Mouse (Mus musculus) kidney, embryonic 15.5 days (tissue): Measurements from ENCODE around the gene Plcb4. TPM values are rescaled to one million over a fixed set of nuclear protein-coding genes. Genes with fewer than 3 reads are reported as not detected.
"Not testable (repeated sequence)": the region's sequence is repeated elsewhere in the genome, so short reads cannot be mapped to it uniquely, and the experiment has no call there.

ENCODE experiments used
- ATAC-seq: fragments of 200-750 bp; cut with Nextera tagmentation; replicated peaks from 2 replicates; pipeline ENCODE4 v1.8.0; 2017; ENCODE audit warnings: moderate TSS enrichment; ENCODE audit not compliant: low FRiP score
- H3K27ac ChIP-seq: fragments of 300-500 bp; sonication (generic); 2 replicates; pipeline ENCODE4 v1.5.1; 2015; ENCODE audit warnings: mild to moderate bottlenecking, inconsistent platforms
- H3K27me3 ChIP-seq: fragments of 300-500 bp; sonication (generic); 2 replicates; pipeline ENCODE4 v1.6.1; 2015; ENCODE audit warnings: inconsistent platforms
- H3K36me3 ChIP-seq: fragments of 300-500 bp; sonication (generic); 2 replicates; pipeline ENCODE4 v1.6.1; 2015; ENCODE audit warnings: inconsistent platforms
- H3K4me1 ChIP-seq: fragments of 300-500 bp; sonication (generic); 2 replicates; pipeline ENCODE4 v1.6.1; 2015; ENCODE audit warnings: inconsistent platforms
- H3K4me2 ChIP-seq: fragments of 300-500 bp; sonication (generic); 2 replicates; pipeline ENCODE4 v1.6.1; 2015; ENCODE audit warnings: moderate library complexity, mild to moderate bottlenecking, inconsistent platforms
- H3K4me3 ChIP-seq: fragments of 300-500 bp; sonication (generic); replicated peaks from 2 replicates; pipeline ENCODE4 v1.5.1; 2015; ENCODE audit warnings: mild to moderate bottlenecking, inconsistent platforms
- H3K9ac ChIP-seq: fragments of 300-500 bp; sonication (generic); 2 replicates; pipeline ENCODE4 v1.6.1; 2015; ENCODE audit warnings: mild to moderate bottlenecking, inconsistent platforms
- H3K9me3 ChIP-seq: fragments of 300-500 bp; sonication (generic); replicated peaks from 2 replicates; pipeline ENCODE4 v1.6.1; 2016; ENCODE audit warnings: inconsistent platforms
- WGBS: fragments of 180-500 bp; shearing (Covaris S2); methylation state at CpG from one replicate; pipeline ENCODE4 v1.1.7; 2015; ENCODE audit warnings: mixed read lengths; 5-methylcytosine and 5-hydroxymethylcytosine counted together
- polyA plus RNA-seq: library from polyadenylated mRNA; unstranded; fragments of >200 nt; fragmentation: Nextera tagmentation; extraction: Ambion mirVana; gene quantifications from 2 replicates; pipeline ENCODE4 v1.2.1, GENCODE M21; 2015

Plcb4 gene
- polyA plus RNA-seq, 1 experiment from 2014 or later: 20.9 TPM

GRCm38 (mm10) chr2:135724489-135724888 is 65.7 kb downstream of the Plcb4 start:
- Histone ChIP-seq H3K9me3 (no peaks in the 10 kb centered on the region), H3K27me3 (no peaks in the 10 kb centered on the region), H3K4me1 (0 out of 2 replicates have a peak, but pooled peaks cover 7% of the 10 kb centered on the region), H3K27ac (no peak overlapping the region), H3K9ac (no peak overlapping the region), H3K36me3 (no peaks in the 10 kb centered on the region), H3K4me3 (no peak overlapping the region), H3K4me2 (no peak overlapping the region)
- ATAC-seq: no peak
- WGBS: 92% methylated on average over 10 of the region's 10 CpGs

- Histone ChIP-seq H3K4me1 (0 out of 2 replicates have a peak, but pooled peaks cover 7% of the 10 kb centered on the region), H3K27me3 (no peaks in the 10 kb centered on the region), H3K36me3 (no peaks in the 10 kb centered on the region), H3K9ac (no peak overlapping the region), H3K27ac (no peak overlapping the region), H3K4me2 (no peak overlapping the region), H3K9me3 (no peaks in the 10 kb centered on the region), H3K4me3 (no peak overlapping the region)
- WGBS: 69% methylated on average over 4 of the region's 4 CpGs
- no peak for ATAC-seq
Observed at GRCm38 (mm10) chr2:135725362-135725761, 66.6 kb downstream of the Plcb4 start.

GRCm38 (mm10) chr2:135727088-135727487 is 68.3 kb downstream of the Plcb4 start:
- no peak for ATAC-seq
- Histone ChIP-seq H3K4me3 (no peak overlapping the region), H3K36me3 (no peaks in the 10 kb centered on the region), H3K4me1 (peaks cover 22% of the 10 kb centered on the region), H3K9ac (no peak overlapping the region), H3K27me3 (no peaks in the 10 kb centered on the region), H3K9me3 (no peaks in the 10 kb centered on the region), H3K4me2 (no peak overlapping the region), H3K27ac (no peak overlapping the region)
- 81% methylated on average over 9 of the region's 9 CpGs for WGBS

- Histone ChIP-seq H3K9ac (no peak overlapping the region), H3K9me3 (no peaks in the 10 kb centered on the region), H3K27me3 (no peaks in the 10 kb centered on the region), H3K4me2 (no peak overlapping the region), H3K4me1 (peaks cover 25% of the 10 kb centered on the region), H3K27ac (0 out of 2 replicates have a peak overlapping the region, but pooled peaks have one; percentile 48), H3K36me3 (no peaks in the 10 kb centered on the region), H3K4me3 (no peak overlapping the region)
- 72% methylated on average over 4 of the region's 4 CpGs for WGBS
- ATAC-seq: no peak
Observed at GRCm38 (mm10) chr2:135727925-135728324, 69.1 kb downstream of the Plcb4 start.

GRCm38 (mm10) chr2:135731591-135731990 is 72.8 kb downstream of the Plcb4 start:
- Histone ChIP-seq H3K4me1 (peaks cover 37% of the 10 kb centered on the region), H3K27ac (peak overlapping the region; percentile 16; the same call in 1 of the 2 replicates), H3K36me3 (no peaks in the 10 kb centered on the region), H3K4me2 (no peak overlapping the region), H3K27me3 (no peaks in the 10 kb centered on the region), H3K9me3 (no peaks in the 10 kb centered on the region), H3K9ac (no peak overlapping the region), H3K4me3 (no peak overlapping the region)
- peak; percentile 41; the same call in 1 of the 2 replicates for ATAC-seq
- WGBS: 42% methylated on average over 6 of the region's 6 CpGs

GRCm38 (mm10) chr2:135732651-135733050 is 73.8 kb downstream of the Plcb4 start:
- Histone ChIP-seq H3K4me2 (no peak overlapping the region), H3K36me3 (no peaks in the 10 kb centered on the region), H3K4me3 (no peak overlapping the region), H3K4me1 (peaks cover 38% of the 10 kb centered on the region), H3K27me3 (no peaks in the 10 kb centered on the region), H3K9me3 (no peaks in the 10 kb centered on the region), H3K27ac (no peak overlapping the region), H3K9ac (no peak overlapping the region)
- no peak for ATAC-seq
- WGBS: 73% methylated on average over 4 of the region's 4 CpGs

- 34% methylated on average over 10 of the region's 10 CpGs for WGBS
- Histone ChIP-seq H3K9ac (no peak overlapping the region), H3K27me3 (no peaks in the 10 kb centered on the region), H3K4me2 (no peak overlapping the region), H3K36me3 (no peaks in the 10 kb centered on the region), H3K4me1 (peaks cover 36% of the 10 kb centered on the region), H3K4me3 (no peak overlapping the region), H3K9me3 (no peaks in the 10 kb centered on the region), H3K27ac (0 out of 2 replicates have a peak overlapping the region, but pooled peaks have one; percentile 9)
- 0 out of 2 replicates have a peak, but pooled peaks have one; percentile 17 for ATAC-seq
Observed at GRCm38 (mm10) chr2:135733926-135734510, 75.2 kb downstream of the Plcb4 start.

GRCm38 (mm10) chr2:135737506-135737905 is 78.7 kb downstream of the Plcb4 start:
- peak; percentile 38; the same call in 1 of the 2 replicates for ATAC-seq

GRCm38 (mm10) chr2:135738022-135738780 is 79.4 kb downstream of the Plcb4 start:
- not testable (repeated sequence) for H3K9ac ChIP-seq, H3K4me3 ChIP-seq, H3K27me3 ChIP-seq, H3K36me3 ChIP-seq, H3K4me2 ChIP-seq, H3K9me3 ChIP-seq
- ATAC-seq: peak; percentile 70; the same call in 1 of the 2 replicates
- WGBS: 45% methylated on average over 7 of the region's 7 CpGs
- peaks cover 36% of the 10 kb centered on the region for H3K4me1 ChIP-seq
- H3K27ac ChIP-seq: peak overlapping the region; percentile 56; the same call in 1 of the 2 replicates

More at GRCm38 (mm10) chr2:135737506-135737905, 78.7 kb downstream of the Plcb4 start:
- WGBS: 60% methylated on average over 9 of the region's 9 CpGs
- Histone ChIP-seq H3K4me1 (peaks cover 30% of the 10 kb centered on the region), H3K36me3 (no peaks in the 10 kb centered on the region), H3K9ac (no peak overlapping the region), H3K9me3 (no peaks in the 10 kb centered on the region), H3K27ac (peak overlapping the region; percentile 37; the same call in 1 of the 2 replicates), H3K4me3 (no peak overlapping the region), H3K27me3 (no peaks in the 10 kb centered on the region), H3K4me2 (no peak overlapping the region)

GRCm38 (mm10) chr2:135738950-135739349 is 80.1 kb downstream of the Plcb4 start:
- no peaks in the 10 kb centered on the region for H3K36me3 ChIP-seq
- no peak for ATAC-seq

GRCm38 (mm10) chr2:135742954-135743700 is 84.3 kb downstream of the Plcb4 start:
- H3K36me3 ChIP-seq: no peaks in the 10 kb centered on the region
- peak; percentile 31; the same call in 1 of the 2 replicates for ATAC-seq
- no peak overlapping the region for H3K9ac ChIP-seq
- WGBS: 30% methylated on average over 10 of the region's 10 CpGs
- no peaks in the 10 kb centered on the region for H3K27me3 ChIP-seq
- no peak overlapping the region for H3K4me3 ChIP-seq
- peak overlapping the region; percentile 73 for H3K27ac ChIP-seq
- peaks cover 30% of the 10 kb centered on the region for H3K4me1 ChIP-seq
- 0 out of 2 replicates have a peak overlapping the region, but pooled peaks have one; percentile 8 for H3K4me2 ChIP-seq
- no peaks in the 10 kb centered on the region for H3K9me3 ChIP-seq

More at GRCm38 (mm10) chr2:135738950-135739349, 80.1 kb downstream of the Plcb4 start:
- H3K9me3 ChIP-seq: no peaks in the 10 kb centered on the region
- H3K4me3 ChIP-seq: no peak overlapping the region
- H3K4me1 ChIP-seq: peaks cover 42% of the 10 kb centered on the region
- 55% methylated on average over 1 of the region's 1 CpGs for WGBS
- no peak overlapping the region for H3K27ac ChIP-seq
- no peaks in the 10 kb centered on the region for H3K27me3 ChIP-seq
- H3K9ac ChIP-seq: no peak overlapping the region
- no peak overlapping the region for H3K4me2 ChIP-seq
